Mouse (Mus musculus): ENCODE results near the gene Klhl10. TPM values are rescaled to one million over a fixed set of nuclear protein-coding genes. Genes with fewer than 3 reads are reported as not detected.

Klhl10 gene
- polyA plus RNA-seq, 1 experiment from 2014 or later = 0.51 TPM

DNA sequence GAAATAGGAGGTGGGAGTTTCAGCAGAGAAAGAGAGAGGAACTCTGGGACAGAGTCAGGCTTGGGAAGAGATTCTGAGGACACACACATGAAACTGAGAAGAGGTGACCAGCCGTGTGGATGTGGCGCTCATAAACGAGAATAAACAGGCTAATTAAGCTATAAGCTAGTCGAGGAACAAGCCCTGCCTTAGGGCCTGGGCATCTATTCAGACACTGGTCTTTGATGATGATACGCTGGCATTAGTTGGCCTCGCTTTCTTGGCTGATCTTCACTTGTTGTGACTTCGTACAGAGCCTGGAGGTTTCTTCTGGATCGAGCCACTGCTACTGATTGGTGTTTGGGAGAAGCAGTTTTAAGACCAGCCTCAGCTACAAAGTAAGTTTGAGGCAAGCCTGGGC is 64.3 kb downstream of the Klhl10 start:
- no peak for ATAC-seq (ENCODE audit: insufficient read depth, low FRiP score, low read depth)
- no peaks in the 10 kb centered on the region for H3K9me3 ChIP-seq
- 97% methylated on average over 8 of the region's 8 CpGs for WGBS
- H3K4me3 ChIP-seq (replicated peaks) = no peak overlapping the region
- no peaks in the 10 kb centered on the region for H3K27me3 ChIP-seq (replicated peaks)
- H3K4me1 ChIP-seq = no peaks in the 10 kb centered on the region
- no peak overlapping the region for H3K27ac ChIP-seq
- H3K9ac ChIP-seq = no peak overlapping the region
- H3K4me2 ChIP-seq = no peak overlapping the region
- H3K36me3 ChIP-seq = peaks cover 53% of the 10 kb centered on the region

Small RNA genes lying within 50 kb of the gene (microRNA-seq; reads per million reads assigned to microRNA genes)
- gene Gm27374 = not detected
- gene Mir7116 = not detected

Other genes with a start within 250 kb of the Klhl10 start
- not detected in 2 replicates for gene Krt9, start 248.7 kb upstream of the Klhl10 start, polyA plus RNA-seq (2015; fragmentation: Nextera tagmentation; extraction: Ambion mirVana)
- gene Krt14, start 234.4 kb upstream of the Klhl10 start, polyA plus RNA-seq (2015; fragmentation: Nextera tagmentation; extraction: Ambion mirVana) = 17.3 and 25.8 TPM in 2 replicates
- gene Krt16, start 193.0 kb upstream of the Klhl10 start, polyA plus RNA-seq (2015; fragmentation: Nextera tagmentation; extraction: Ambion mirVana) = 0.68 and 0.80 TPM in 2 replicates
- 24.8 and 28.8 TPM in 2 replicates for gene Krt17, start 180.9 kb upstream of the Klhl10 start, polyA plus RNA-seq (2015; fragmentation: Nextera tagmentation; extraction: Ambion mirVana)
- gene Krt42, start 172.0 kb upstream of the Klhl10 start, polyA plus RNA-seq (2015; fragmentation: Nextera tagmentation; extraction: Ambion mirVana) = not detected in 2 replicates
- 1,590 and 1,651 TPM in 2 replicates for gene Eif1, start 122.0 kb upstream of the Klhl10 start, polyA plus RNA-seq (2015; fragmentation: Nextera tagmentation; extraction: Ambion mirVana)
- 15.1 and 16.3 TPM in 2 replicates for gene Gast, start 107.5 kb upstream of the Klhl10 start, polyA plus RNA-seq (2015; fragmentation: Nextera tagmentation; extraction: Ambion mirVana)
- 15.5 and 16.7 TPM in 2 replicates for gene Hap1, start 85.8 kb upstream of the Klhl10 start, polyA plus RNA-seq (2015; fragmentation: Nextera tagmentation; extraction: Ambion mirVana)
- 163 and 173 TPM in 2 replicates for gene Jup, start 44.2 kb upstream of the Klhl10 start, polyA plus RNA-seq (2015; fragmentation: Nextera tagmentation; extraction: Ambion mirVana)
- 57.6 and 61.7 TPM in 2 replicates for gene P3h4, start 27.1 kb upstream of the Klhl10 start, polyA plus RNA-seq (2015; fragmentation: Nextera tagmentation; extraction: Ambion mirVana)
- 89.1 and 100 TPM in 2 replicates for gene Fkbp10, start 26.2 kb upstream of the Klhl10 start, polyA plus RNA-seq (2015; fragmentation: Nextera tagmentation; extraction: Ambion mirVana)
- gene Nt5c3b, start 109 bp upstream of the Klhl10 start, polyA plus RNA-seq (2015; fragmentation: Nextera tagmentation; extraction: Ambion mirVana) = 108 TPM in 2 replicates
- gene Klhl11, start 30.8 kb downstream of the Klhl10 start, polyA plus RNA-seq (2015; fragmentation: Nextera tagmentation; extraction: Ambion mirVana) = 7.4 and 8.1 TPM in 2 replicates
- gene Acly, start 86.1 kb downstream of the Klhl10 start, polyA plus RNA-seq (2015; fragmentation: Nextera tagmentation; extraction: Ambion mirVana) = 153 and 180 TPM in 2 replicates
- gene Ttc25, start 103.7 kb downstream of the Klhl10 start, polyA plus RNA-seq (2015; fragmentation: Nextera tagmentation; extraction: Ambion mirVana) = 0.24 and 0.37 TPM in 2 replicates
- 35.3 and 42.7 TPM in 2 replicates for gene Cnp, start 133.0 kb downstream of the Klhl10 start, polyA plus RNA-seq (2015; fragmentation: Nextera tagmentation; extraction: Ambion mirVana)
- gene Nkiras2, start 177.3 kb downstream of the Klhl10 start, polyA plus RNA-seq (2015; fragmentation: Nextera tagmentation; extraction: Ambion mirVana) = 57.3 and 57.6 TPM in 2 replicates
- 213 and 214 TPM in 2 replicates for gene Dnajc7, start 178.3 kb downstream of the Klhl10 start, polyA plus RNA-seq (2015; fragmentation: Nextera tagmentation; extraction: Ambion mirVana)